Mouse (Mus musculus) hematopoietic stem cell, adult 5-6 weeks (primary cell): ENCODE measurements around the gene Gm3327. TPM values are rescaled to one million over a fixed set of nuclear protein-coding genes. Genes with fewer than 3 reads are reported as not detected.
"Not testable (repeated sequence)": the region's sequence is repeated elsewhere in the genome, so short reads cannot be mapped to it uniquely, and the experiment has no call there.

Experiments
- ATAC-seq, 2 experiments: fragments of 125-278 bp in 1 of 2; replicated peaks in 1 of 2; 2 replicates each; pipeline ENCODE4 v1.8.0; 2016 to 2017; ENCODE audit warnings: inconsistent platforms in 2 of 2, mild to moderate bottlenecking in 2 of 2, moderate number of reproducible peaks in 2 of 2, low read depth in 1 of 2, moderate TSS enrichment in 1 of 2; ENCODE audit not compliant: low FRiP score in 2 of 2, poor library complexity in 2 of 2, severe bottlenecking in 2 of 2, insufficient read depth in 1 of 2, low TSS enrichment in 1 of 2
- total RNA-seq: library from RNA; stranded (forward); fragments of 172-1452, 232-1000 nt; gene quantifications from 2 replicates; pipeline ENCODE4 v1.2.3, GENCODE M21; 2017

The Gm3327 gene
- total RNA-seq: not detected in 2 replicates

DNA sequence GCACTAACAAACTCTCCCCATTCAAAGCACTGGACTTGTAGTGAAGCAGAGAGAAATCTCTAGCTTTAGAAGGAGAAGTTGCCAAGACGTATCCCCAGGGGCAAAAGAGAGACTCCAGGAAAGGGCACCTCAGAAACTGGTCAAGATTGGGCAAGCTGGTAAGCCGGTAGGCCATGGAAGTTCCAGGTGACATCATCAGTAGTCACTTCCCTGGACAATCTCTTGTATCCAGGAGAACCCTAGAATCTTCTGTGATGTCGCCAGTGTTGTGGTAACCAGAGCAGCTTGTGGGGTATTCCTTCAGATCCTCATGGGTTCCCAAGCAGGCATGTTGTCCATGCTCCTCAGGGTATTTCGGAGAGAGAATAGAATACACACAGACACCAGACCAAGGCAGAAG, at the start of gene Gm3327:
Gene Gm3327 (plus strand): TSS at position 301 of the 400 bp plus-strand sequence.
- ATAC-seq: not testable (repeated sequence)

DNA sequence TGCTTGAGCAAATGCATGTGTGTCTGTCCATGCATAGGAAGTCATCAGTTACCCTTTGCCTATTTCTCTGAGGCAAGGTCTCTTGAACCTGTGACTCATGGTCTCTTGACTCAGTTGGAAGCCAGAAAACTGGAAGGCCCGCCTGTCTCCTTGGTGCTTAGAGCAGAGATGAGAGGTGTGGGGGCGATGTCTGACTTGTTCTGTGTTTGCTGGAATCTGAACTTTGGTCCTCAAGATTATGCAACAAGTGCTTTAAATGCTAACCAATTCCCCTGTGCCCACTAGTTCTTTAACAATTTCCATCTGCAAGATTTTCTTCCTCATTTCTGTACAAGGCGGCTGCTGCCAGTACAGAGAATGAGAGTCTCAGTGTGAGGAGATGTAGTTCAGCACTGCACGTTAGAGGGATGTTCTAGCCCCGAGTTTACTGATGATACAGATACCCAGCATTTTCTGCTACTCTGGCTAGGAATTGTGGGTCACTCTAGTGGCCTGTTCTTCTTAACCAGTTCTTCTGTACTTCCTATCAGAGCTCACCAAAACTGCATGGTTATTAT, 45.8 kb upstream of the Gm3327 start:
- ATAC-seq: not testable (repeated sequence)

DNA sequence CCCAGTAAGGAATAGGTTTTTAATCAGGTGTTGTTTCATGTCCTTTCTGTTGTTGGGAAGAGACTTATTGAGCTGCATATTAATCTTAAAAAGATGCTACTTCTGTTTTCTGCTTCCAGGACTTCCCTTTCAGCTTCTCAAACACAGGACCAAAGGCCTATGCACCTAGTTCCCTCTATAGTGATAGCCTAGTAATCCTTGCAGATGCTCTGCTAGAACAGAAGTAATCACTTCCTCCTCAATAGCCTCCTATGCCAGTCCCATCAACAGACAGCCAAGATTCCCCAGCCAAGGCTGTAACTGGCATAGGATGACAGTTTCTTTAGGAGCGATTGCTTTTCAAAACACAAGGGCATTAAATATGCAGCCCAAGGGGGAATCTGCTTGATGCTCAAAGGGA, 37.1 kb upstream of the Gm3327 start:
- not testable (repeated sequence) for ATAC-seq

DNA sequence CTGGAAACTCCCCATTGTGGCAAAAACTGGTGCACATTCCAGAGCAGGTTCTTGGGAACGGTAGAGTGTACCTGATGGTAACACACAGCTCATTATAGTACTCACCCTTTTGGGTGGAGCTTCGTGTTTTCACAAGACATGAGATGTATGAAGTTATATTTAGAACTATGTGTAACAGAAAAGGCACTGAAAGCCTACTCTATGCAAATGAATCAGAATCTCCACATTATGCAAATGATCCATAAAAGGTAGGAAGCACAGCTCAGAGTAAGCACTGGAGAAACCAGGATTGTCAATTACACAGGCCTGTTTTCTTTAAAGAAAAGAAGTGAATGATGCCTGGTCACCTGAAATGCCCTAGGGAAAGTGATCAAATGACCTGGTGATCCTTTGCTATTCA, 36.1 kb upstream of the Gm3327 start:
- ATAC-seq: not testable (repeated sequence)

DNA sequence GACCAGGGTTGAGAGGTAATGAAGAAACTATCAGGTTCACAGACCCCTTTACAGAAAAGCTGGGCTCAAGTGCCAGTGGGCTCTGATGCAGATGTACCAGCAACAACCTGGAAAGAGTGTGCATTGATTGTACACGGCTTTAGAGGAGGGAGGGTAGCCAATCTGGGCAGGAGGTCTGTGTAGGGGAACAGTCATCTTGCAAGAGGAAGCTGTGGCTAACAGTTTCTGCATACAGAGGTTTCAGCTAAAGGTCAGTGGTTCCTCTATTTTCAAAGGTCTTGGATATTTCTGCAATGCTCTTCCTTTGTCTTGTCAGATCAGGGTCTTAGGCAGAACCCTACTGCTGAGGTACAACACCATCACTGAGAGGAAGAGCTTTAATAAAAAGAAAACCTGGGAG, 32.1 kb upstream of the Gm3327 start:
- peak; percentile 92 to 94 for ATAC-seq

DNA sequence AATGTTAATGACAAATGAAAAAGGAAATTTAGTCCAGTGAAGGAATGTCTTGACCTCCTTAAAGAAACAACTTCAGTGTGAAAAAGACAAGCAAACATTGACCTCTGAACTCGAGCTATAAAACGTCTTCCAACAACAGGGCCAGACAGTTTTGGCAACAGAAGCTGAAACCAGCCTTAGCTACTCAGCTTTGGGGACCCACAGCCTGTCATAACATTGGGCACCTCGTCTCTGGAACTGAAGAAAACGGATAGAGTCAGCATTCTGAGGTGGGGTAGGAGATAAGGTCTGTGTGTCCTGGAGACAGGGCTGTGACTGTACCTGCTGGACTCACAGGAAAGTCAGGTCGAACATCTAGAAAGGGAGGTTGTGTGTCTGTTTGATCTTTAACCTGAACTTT, 29.2 kb upstream of the Gm3327 start:
- not testable (repeated sequence) for ATAC-seq

DNA sequence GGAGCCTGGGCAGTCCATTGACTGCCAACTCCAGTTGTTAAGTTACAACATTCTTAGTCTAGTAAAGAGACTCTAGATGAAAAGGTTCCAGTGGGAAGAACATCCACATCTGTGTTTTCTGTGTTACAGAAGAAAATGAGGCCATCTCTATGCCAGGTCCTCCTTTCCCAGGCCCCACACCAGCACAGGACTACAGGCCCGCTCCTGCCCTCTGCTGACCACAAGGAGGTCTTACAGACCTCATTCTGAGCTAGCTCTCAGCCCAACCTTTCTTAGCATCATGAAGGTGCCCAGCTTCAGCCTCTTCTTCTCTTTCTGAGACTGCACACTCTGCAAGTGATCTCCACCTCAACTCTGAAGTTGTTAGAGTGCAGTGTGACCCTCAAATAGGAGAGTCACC, 23.6 kb upstream of the Gm3327 start:
- peak; percentile 82 to 92 for ATAC-seq

DNA sequence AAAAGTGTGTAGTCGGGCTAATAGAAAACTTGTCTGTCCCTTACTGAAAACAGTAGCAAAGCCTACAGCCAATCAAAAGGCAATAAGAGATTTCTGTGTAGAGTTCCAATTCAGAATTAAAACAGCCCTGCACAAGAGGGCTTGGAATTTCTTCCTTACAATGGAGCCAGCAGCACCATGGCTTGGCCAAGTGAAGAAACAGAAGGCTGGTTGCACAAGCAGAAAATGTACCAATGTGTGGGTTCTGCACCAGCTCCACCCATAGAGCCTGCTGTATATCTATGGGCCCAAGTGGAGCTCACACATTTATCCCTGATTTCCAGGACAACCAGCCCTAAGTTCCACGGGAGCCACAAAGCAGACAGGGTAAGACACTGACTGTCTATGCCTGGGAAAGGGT, 21.3 kb upstream of the Gm3327 start, which contains the start of gene Ear2:
Gene Ear2 (plus strand): TSS at position 301 of the 400 bp plus-strand sequence.
- not testable (repeated sequence) for ATAC-seq

DNA sequence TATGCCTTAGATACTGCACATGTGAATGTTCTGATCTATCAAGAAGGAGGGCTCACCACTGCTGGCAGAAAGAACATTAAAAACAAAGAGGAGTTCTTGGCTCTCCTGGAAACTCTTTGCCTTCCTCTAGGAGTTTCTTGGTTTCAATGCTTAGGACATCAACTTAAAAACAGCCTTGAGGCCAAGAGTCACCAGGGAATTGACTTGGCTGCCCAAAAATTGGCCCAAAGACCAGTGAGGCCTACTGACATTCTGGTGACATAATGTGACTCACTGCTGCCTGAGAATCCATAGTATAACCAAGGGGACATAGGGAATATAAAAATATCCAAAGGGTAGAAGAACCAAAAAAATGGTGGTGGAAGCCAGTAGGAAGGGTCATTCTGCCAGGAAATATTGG, 12.7 kb upstream of the Gm3327 start:
- no peak for ATAC-seq

Other genes with a start within 250 kb of the Gm3327 start
- gene Ear1, start 248.3 kb upstream of the Gm3327 start, total RNA-seq: 0.89 and 26.4 TPM in 2 replicates
- gene Ear10, start 200.3 kb upstream of the Gm3327 start, total RNA-seq: not detected in 2 replicates
- 7.8 and 17.5 TPM in 2 replicates for gene Gm8113, start 198.5 kb upstream of the Gm3327 start, total RNA-seq
- gene Ang5, start 166.8 kb upstream of the Gm3327 start, total RNA-seq: not detected in 2 replicates
- gene Ang6, start 121.6 kb upstream of the Gm3327 start, total RNA-seq: not detected in 2 replicates
- gene Ear2, start 21.2 kb upstream of the Gm3327 start, total RNA-seq: 31.6 and 48.0 TPM in 2 replicates
- not detected in 2 replicates for gene Gm8212, start 73.8 kb downstream of the Gm3327 start, total RNA-seq
- not detected in 2 replicates for gene 4930503E14Rik, start 89.4 kb downstream of the Gm3327 start, total RNA-seq
- not detected in 2 replicates for gene Gm8220, start 161.7 kb downstream of the Gm3327 start, total RNA-seq
- not detected in 2 replicates for gene Gm5930, start 214.7 kb downstream of the Gm3327 start, total RNA-seq
- gene Gm8229, start 241.5 kb downstream of the Gm3327 start, total RNA-seq: not detected in 2 replicates